Comparison of ENCODE assay signal across 9 mouse cellular contexts in the genomic region with DNA sequence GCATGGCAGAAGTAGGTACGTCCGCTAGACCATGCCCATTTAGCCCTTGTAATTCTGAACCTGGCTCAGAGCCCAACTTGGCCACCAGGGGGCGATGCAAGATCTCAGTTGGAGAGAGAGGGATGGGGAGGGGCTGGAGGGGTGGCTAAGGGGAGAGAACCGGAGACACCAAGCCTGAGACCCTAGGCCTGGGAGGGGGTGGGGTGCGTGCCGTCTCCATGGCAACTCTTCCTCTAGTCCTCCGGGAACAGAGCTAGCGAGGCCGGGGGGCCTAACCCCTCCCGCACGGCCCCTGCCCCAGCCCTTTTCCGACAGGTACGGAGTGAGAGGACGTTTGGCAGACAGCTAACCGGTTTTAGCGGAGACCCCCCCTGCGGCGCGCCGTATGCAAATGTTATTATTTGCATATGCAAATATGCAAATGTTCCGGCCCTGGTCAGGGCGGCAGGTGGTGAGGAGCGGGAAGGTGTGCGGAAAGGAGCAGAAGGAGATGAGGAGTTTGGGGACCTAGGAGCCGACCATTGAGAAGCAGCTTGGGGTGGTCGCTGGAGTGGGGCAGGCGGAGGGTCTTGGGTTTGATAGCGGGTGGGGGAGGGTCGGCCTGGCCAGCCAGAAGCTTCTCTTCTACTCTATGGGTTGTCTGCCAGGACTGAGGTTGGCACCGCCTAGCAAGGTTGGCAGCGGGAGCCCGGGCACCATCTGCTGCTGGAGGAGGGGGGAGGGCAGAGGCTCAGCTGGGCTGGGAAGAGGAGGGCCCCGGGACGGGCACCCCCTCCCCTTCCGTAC. TPM values are rescaled to one million over a fixed set of nuclear protein-coding genes. Genes with fewer than 3 reads are reported as not detected.
DNase-seq lines count a peak whose midpoint lies in the region; ATAC-seq and TF ChIP-seq lines count a peak whose summit lies in the region.
"Had no signal": no experiment of that assay in that cellular context is flagged by ENCODE, and none has a peak within 500 bp of the region (broad histone marks: within the 10 kb centered on the region; RNA-seq: fewer than 3 reads in every experiment).

No protein-coding gene starts in this region.

- H3K9ac ChIP-seq in embryonic facial prominence, embryonic 13.5 days, result 0 out of 2 replicates have a peak overlapping the region, but pooled peaks have one; percentile 32
- no peak overlapping the region for H3K9ac ChIP-seq in kidney, embryonic 14.5 days (ENCODE audit: low read depth, low read length)
- no peak overlapping the region for H3K9ac ChIP-seq in limb, embryonic 14.5 days (ENCODE audit: low read depth, low read length, severe bottlenecking)
- peak overlapping the region; percentile 48 for H3K9ac ChIP-seq in midbrain, postnatal 0 days (replicated peaks; ENCODE audit: low read length, poor library complexity, severe bottlenecking)

- H3K4me3 ChIP-seq in embryonic facial prominence, embryonic 13.5 days, result peak overlapping the region; percentile 43
- H3K4me3 ChIP-seq in heart, embryonic 10.5 days, result peak overlapping the region; percentile 58
- H3K4me3 ChIP-seq in kidney, embryonic 14.5 days (ENCODE audit: low read length), result peak overlapping the region; percentile 38
- peak overlapping the region; percentile 33 for H3K4me3 ChIP-seq in limb, embryonic 14.5 days (replicated peaks; ENCODE audit: low read length)
- peak overlapping the region; percentile 36 for H3K4me3 ChIP-seq in midbrain, postnatal 0 days (ENCODE audit: low read depth, low read length)

- H3K4me1 ChIP-seq in embryonic facial prominence, embryonic 13.5 days, result peaks cover 66% of the 10 kb centered on the region
- peaks cover 64% of the 10 kb centered on the region for H3K4me1 ChIP-seq in heart, embryonic 10.5 days
- H3K4me1 ChIP-seq in kidney, embryonic 14.5 days (ENCODE audit: control insufficient read depth, insufficient read depth, low read length), result peaks cover 38% of the 10 kb centered on the region
- peaks cover 37% of the 10 kb centered on the region for H3K4me1 ChIP-seq in limb, embryonic 14.5 days (ENCODE audit: control insufficient read depth, insufficient read depth, low read length)
- H3K4me1 ChIP-seq in midbrain, postnatal 0 days (ENCODE audit: insufficient read depth, low read length), result peaks cover 36% of the 10 kb centered on the region

- WGBS in embryonic facial prominence, embryonic 13.5 days, result 1% methylated on average over 35 of the region's 35 CpGs
- under 1% methylated on average over 35 of the region's 35 CpGs for WGBS in heart, embryonic 10.5 days
- 2% methylated on average over 33 of the region's 35 CpGs for WGBS in kidney, embryonic 14.5 days
- under 1% methylated on average over 35 of the region's 35 CpGs for WGBS in limb, embryonic 14.5 days
- WGBS in midbrain, postnatal 0 days, result under 1% methylated on average over 34 of the region's 35 CpGs

- no peak overlapping the region for H3K27ac ChIP-seq in embryonic facial prominence, embryonic 13.5 days
- H3K27ac ChIP-seq in heart, embryonic 10.5 days, result no peak overlapping the region; the same call in 1 of the 2 replicates
- H3K27ac ChIP-seq in kidney, embryonic 14.5 days (ENCODE audit: low read depth, low read length), result no peak overlapping the region
- no peak overlapping the region for H3K27ac ChIP-seq in limb, embryonic 14.5 days (replicated peaks; ENCODE audit: low read depth, low read length)
- H3K27ac ChIP-seq in midbrain, postnatal 0 days (ENCODE audit: low read depth, low read length), result peak overlapping the region; percentile 96

- peak; percentile 97 for TF ChIP-seq CTCF in midbrain, postnatal 0 days (IDR thresholded peaks at IDR 0.05)

- no peaks in the 10 kb centered on the region for H3K9me3 ChIP-seq in embryonic facial prominence, embryonic 13.5 days
- H3K9me3 ChIP-seq in heart, embryonic 10.5 days, result no peaks in the 10 kb centered on the region
- H3K9me3 ChIP-seq in kidney, embryonic 14.5 days (ENCODE audit: control insufficient read depth, low read length), result no peaks in the 10 kb centered on the region
- H3K9me3 ChIP-seq in limb, embryonic 14.5 days (ENCODE audit: control insufficient read depth, low read length), result no peaks in the 10 kb centered on the region
- no peaks in the 10 kb centered on the region for H3K9me3 ChIP-seq in midbrain, postnatal 0 days (ENCODE audit: low read length)

- no peak for TF ChIP-seq POLR2A in limb, embryonic 14.5 days (IDR thresholded peaks at IDR 0.05; ENCODE audit: borderline replicate concordance, extremely low read depth, insufficient read depth, insufficient read length)

- peaks cover 16% of the 10 kb centered on the region; the same call in 1 of the 2 replicates for H3K36me3 ChIP-seq in embryonic facial prominence, embryonic 13.5 days
- peaks cover 12% of the 10 kb centered on the region; the same call in 1 of the 2 replicates for H3K36me3 ChIP-seq in heart, embryonic 10.5 days
- no peaks in the 10 kb centered on the region; the same call in 1 of the 2 replicates for H3K36me3 ChIP-seq in kidney, embryonic 14.5 days (ENCODE audit: control insufficient read depth, insufficient read depth, low read length)
- no peaks in the 10 kb centered on the region for H3K36me3 ChIP-seq in limb, embryonic 14.5 days (ENCODE audit: control insufficient read depth, insufficient read depth, low read length)
- peaks cover 5% of the 10 kb centered on the region; the same call in 1 of the 2 replicates for H3K36me3 ChIP-seq in midbrain, postnatal 0 days (ENCODE audit: insufficient read depth, low read length)

- peaks cover 77% of the 10 kb centered on the region for H3K27me3 ChIP-seq in embryonic facial prominence, embryonic 13.5 days
- H3K27me3 ChIP-seq in heart, embryonic 10.5 days (ENCODE audit: insufficient read depth, poor library complexity, severe bottlenecking), result peaks cover 87% of the 10 kb centered on the region
- peaks cover 52% of the 10 kb centered on the region for H3K27me3 ChIP-seq in kidney, embryonic 14.5 days (ENCODE audit: control insufficient read depth, insufficient read depth, low read length)
- H3K27me3 ChIP-seq in limb, embryonic 14.5 days (ENCODE audit: control insufficient read depth, insufficient read depth, low read length), result peaks cover 44% of the 10 kb centered on the region
- H3K27me3 ChIP-seq in midbrain, postnatal 0 days (ENCODE audit: insufficient read depth, low read length), result no peaks in the 10 kb centered on the region
- H3K27me3 ChIP-seq: Patski had no signal

- peak; percentile 81 for DNase-seq in 416B (ENCODE audit: low read depth)
- peak; percentile 76 to 77 for DNase-seq in adrenal gland, postnatal 4 days (ENCODE audit: low spot score in 2 of 2)
- peak; percentile 93 for DNase-seq in heart, embryonic 10.5 days (ENCODE audit: low spot score)
- peak; percentile 82 for DNase-seq in limb, embryonic 14.5 days (ENCODE audit: low spot score)
- peak; percentile 96 for DNase-seq in midbrain, postnatal 0 days (ENCODE audit: low spot score)
- DNase-seq in spleen, postnatal 10 days (ENCODE audit: low spot score in 2 of 2), result peak; percentile 82 to 90

- peak overlapping the region; percentile 73 for H3K4me2 ChIP-seq in embryonic facial prominence, embryonic 13.5 days
- H3K4me2 ChIP-seq in kidney, embryonic 14.5 days (replicated peaks; ENCODE audit: low read depth, low read length), result peak overlapping the region; percentile 58
- H3K4me2 ChIP-seq in limb, embryonic 14.5 days (replicated peaks; ENCODE audit: low read depth, low read length, severe bottlenecking), result peak overlapping the region; percentile 71
- peak overlapping the region; percentile 62 for H3K4me2 ChIP-seq in midbrain, postnatal 0 days (ENCODE audit: low read depth, low read length, poor library complexity, severe bottlenecking)

- ATAC-seq in embryonic facial prominence, embryonic 13.5 days (ENCODE audit: insufficient number of reproducible peaks, insufficient read depth, low FRiP score, low TSS enrichment, low read depth), result peak; percentile 22
- peak; percentile 65 for ATAC-seq in kidney, embryonic 14.5 days (ENCODE audit: low FRiP score, low TSS enrichment)
- peak; percentile 57 for ATAC-seq in limb, embryonic 14.5 days (ENCODE audit: low FRiP score, low read depth)
- peak; percentile 62 for ATAC-seq in midbrain, postnatal 0 days (ENCODE audit: low FRiP score)
- ATAC-seq: Patski had no signal

RNA-seq across cellular contexts. Expression of gene Ndufa4l2, which starts 5.5 kb away (rescaled TPM):
- total RNA-seq in adrenal gland, postnatal 4 days (2021), result 10 to 100 TPM; 57.2 to 71.7 TPM
- polyA plus RNA-seq in embryonic facial prominence, embryonic 13.5 days (2015; fragmentation: Nextera tagmentation; extraction: Ambion mirVana), result 20.0 and 32.7 TPM in 2 replicates
- polyA plus RNA-seq in heart, embryonic 10.5 days (2016; fragmentation: Nextera tagmentation; extraction: Ambion mirVana), result 7.8 and 9.0 TPM in 2 replicates
- 27.1 and 32.7 TPM in 2 replicates for polyA plus RNA-seq in kidney, embryonic 14.5 days (2014; fragmentation: Nextera tagmentation; extraction: Ambion mirVana)
- polyA plus RNA-seq in limb, embryonic 14.5 days (2012; rRNA removed), result 31.7 and 36.9 TPM in 2 replicates
- polyA plus RNA-seq in limb, embryonic 14.5 days (2014; fragmentation: Nextera tagmentation; extraction: Ambion mirVana), result 44.5 and 62.9 TPM in 2 replicates
- 16.2 and 16.6 TPM in 2 replicates for total RNA-seq in midbrain, postnatal 0 days (2014; rRNA removed)
- 18.7 and 19.9 TPM in 2 replicates for polyA plus RNA-seq in midbrain, postnatal 0 days (2015; fragmentation: Nextera tagmentation; extraction: Ambion mirVana)

RNA-seq across cellular contexts. Expression of gene Stac3, which starts 7.8 kb away (rescaled TPM):
- 10 to 100 TPM in 1 of 2 experiments, 1 to 10 TPM in 1; 6.4 to 11.5 TPM for total RNA-seq in adrenal gland, postnatal 4 days (2021)
- 2.0 and 3.2 TPM in 2 replicates for polyA plus RNA-seq in embryonic facial prominence, embryonic 13.5 days (2015; fragmentation: Nextera tagmentation; extraction: Ambion mirVana)
- 0.22 and 0.84 TPM in 2 replicates for polyA plus RNA-seq in heart, embryonic 10.5 days (2016; fragmentation: Nextera tagmentation; extraction: Ambion mirVana)
- polyA plus RNA-seq in kidney, embryonic 14.5 days (2014; fragmentation: Nextera tagmentation; extraction: Ambion mirVana), result 0.39 and 0.50 TPM in 2 replicates
- 33.3 and 43.2 TPM in 2 replicates for polyA plus RNA-seq in limb, embryonic 14.5 days (2012; rRNA removed)
- 2.0 and 4.4 TPM in 2 replicates for polyA plus RNA-seq in limb, embryonic 14.5 days (2014; fragmentation: Nextera tagmentation; extraction: Ambion mirVana)
- total RNA-seq in midbrain, postnatal 0 days (2014; rRNA removed), result 1.2 and 2.3 TPM in 2 replicates
- polyA plus RNA-seq in midbrain, postnatal 0 days (2015; fragmentation: Nextera tagmentation; extraction: Ambion mirVana), result 0.51 and 1.0 TPM in 2 replicates

RNA-seq across cellular contexts. Expression of gene Shmt2, which starts 13.0 kb away (rescaled TPM):
- 10 to 100 TPM; 66.7 to 69.4 TPM for total RNA-seq in adrenal gland, postnatal 4 days (2021)
- 81.7 and 92.3 TPM in 2 replicates for polyA plus RNA-seq in embryonic facial prominence, embryonic 13.5 days (2015; fragmentation: Nextera tagmentation; extraction: Ambion mirVana)
- polyA plus RNA-seq in heart, embryonic 10.5 days (2016; fragmentation: Nextera tagmentation; extraction: Ambion mirVana), result 101 and 126 TPM in 2 replicates
- 68.9 and 99.8 TPM in 2 replicates for polyA plus RNA-seq in kidney, embryonic 14.5 days (2014; fragmentation: Nextera tagmentation; extraction: Ambion mirVana)
- 146 and 178 TPM in 2 replicates for polyA plus RNA-seq in limb, embryonic 14.5 days (2012; rRNA removed)
- polyA plus RNA-seq in limb, embryonic 14.5 days (2014; fragmentation: Nextera tagmentation; extraction: Ambion mirVana), result 89.4 and 94.6 TPM in 2 replicates
- total RNA-seq in midbrain, postnatal 0 days (2014; rRNA removed), result 39.8 and 48.0 TPM in 2 replicates
- 32.8 and 34.2 TPM in 2 replicates for polyA plus RNA-seq in midbrain, postnatal 0 days (2015; fragmentation: Nextera tagmentation; extraction: Ambion mirVana)

RNA-seq across cellular contexts. Expression of gene Nxph4, which starts 25.1 kb away (rescaled TPM):
- 10 to 100 TPM; 13.6 to 14.0 TPM for total RNA-seq in adrenal gland, postnatal 4 days (2021)
- polyA plus RNA-seq in embryonic facial prominence, embryonic 13.5 days (2015; fragmentation: Nextera tagmentation; extraction: Ambion mirVana), result 3.0 and 3.9 TPM in 2 replicates
- polyA plus RNA-seq in heart, embryonic 10.5 days (2016; fragmentation: Nextera tagmentation; extraction: Ambion mirVana), result 0.16 and 0.33 TPM in 2 replicates
- 0.49 and 1.2 TPM in 2 replicates for polyA plus RNA-seq in kidney, embryonic 14.5 days (2014; fragmentation: Nextera tagmentation; extraction: Ambion mirVana)
- polyA plus RNA-seq in limb, embryonic 14.5 days (2012; rRNA removed), result 7.2 and 9.6 TPM in 2 replicates
- 17.5 and 19.9 TPM in 2 replicates for polyA plus RNA-seq in limb, embryonic 14.5 days (2014; fragmentation: Nextera tagmentation; extraction: Ambion mirVana)
- total RNA-seq in midbrain, postnatal 0 days (2014; rRNA removed), result 11.8 and 22.6 TPM in 2 replicates
- polyA plus RNA-seq in midbrain, postnatal 0 days (2015; fragmentation: Nextera tagmentation; extraction: Ambion mirVana), result 68.9 and 72.4 TPM in 2 replicates

Comparison
In these comparisons a context has a peak if more than half of its experiments do, and no peak if none do; other contexts are left out.
1. H3K9ac ChIP-seq: peak in embryonic facial prominence, embryonic 13.5 days (single experiment) and midbrain, postnatal 0 days (single experiment); none in kidney, embryonic 14.5 days (single experiment) and limb, embryonic 14.5 days (single experiment).
2. Peak in every context shown above with its lines, with median percentiles within 50 percentile points of each other: DNase-seq, ATAC-seq, H3K4me2 ChIP-seq and H3K4me3 ChIP-seq.